Mouse (Mus musculus): Measurements from ENCODE around the gene Rrp8.
"Not testable (repeated sequence)": the region's sequence is repeated elsewhere in the genome, so short reads cannot be mapped to it uniquely, and the experiment has no call there.

GRCm38 (mm10) chr7:105743246-105743925, 6.2 kb upstream of the Rrp8 start:
- not testable (repeated sequence) for TF ChIP-seq POLR2A (IDR thresholded peaks at IDR 0.05; ENCODE audit: insufficient read depth, low read length); EP300 (IDR thresholded peaks at IDR 0.05; ENCODE audit: insufficient read depth, low read depth, low read length); CTCF (IDR thresholded peaks at IDR 0.05; ENCODE audit: low read depth, low read length)

Measured in ES-Bruce4 (cell line).